Mouse (Mus musculus) neural tube, embryonic 15.5 days (tissue): ENCODE measurements around the gene Tada2b. TPM values are rescaled to one million over a fixed set of nuclear protein-coding genes. Genes with fewer than 3 reads are reported as not detected.

ENCODE experiments used
- ATAC-seq: fragments of 200-750 bp; cut with Nextera tagmentation; 2 replicates; pipeline ENCODE4 v1.8.0; 2017; ENCODE audit warnings: mild to moderate bottlenecking, moderate TSS enrichment, moderate library complexity; ENCODE audit not compliant: low FRiP score
- H3K27ac ChIP-seq: fragments of 300-500 bp; sonication (generic); replicated peaks from 2 replicates; pipeline ENCODE4 v1.5.1; 2015; ENCODE audit warnings: mild to moderate bottlenecking, inconsistent platforms
- H3K27me3 ChIP-seq: fragments of 300-500 bp; sonication (generic); replicated peaks from 2 replicates; pipeline ENCODE4 v1.6.1; 2015; ENCODE audit warnings: inconsistent platforms
- H3K36me3 ChIP-seq: fragments of 300-500 bp; sonication (generic); 2 replicates; pipeline ENCODE4 v1.6.1; 2015; ENCODE audit warnings: inconsistent platforms
- H3K4me1 ChIP-seq: fragments of 300-500 bp; sonication (generic); 2 replicates; pipeline ENCODE4 v1.6.1; 2015; ENCODE audit warnings: inconsistent platforms
- H3K4me2 ChIP-seq: fragments of 300-500 bp; sonication (generic); 2 replicates; pipeline ENCODE4 v1.6.1; 2015; ENCODE audit warnings: inconsistent platforms, mild to moderate bottlenecking, moderate library complexity
- H3K4me3 ChIP-seq: fragments of 300-500 bp; sonication (generic); replicated peaks from 2 replicates; pipeline ENCODE4 v1.5.1; 2015; ENCODE audit warnings: mild to moderate bottlenecking, inconsistent platforms
- H3K9ac ChIP-seq: fragments of 300-500 bp; sonication (generic); replicated peaks from 2 replicates; pipeline ENCODE4 v1.6.1; 2015; ENCODE audit warnings: mild to moderate bottlenecking, inconsistent platforms
- H3K9me3 ChIP-seq: fragments of 300-500 bp; sonication (generic); replicated peaks from 2 replicates; pipeline ENCODE4 v1.6.1; 2016; ENCODE audit warnings: inconsistent platforms
- WGBS: fragments of 180-500 bp; shearing (Covaris S2); methylation state at CpG from one replicate; pipeline ENCODE4 v1.1.7; 2015; ENCODE audit warnings: mixed read lengths; 5-methylcytosine and 5-hydroxymethylcytosine counted together
- polyA plus RNA-seq: library from polyadenylated mRNA; unstranded; fragments of >200 nt; fragmentation: Nextera tagmentation; extraction: Ambion mirVana; gene quantifications from 2 replicates; pipeline ENCODE4 v1.2.1, GENCODE M21; 2015

The Tada2b gene
- polyA plus RNA-seq = 2.8 and 2.9 TPM in 2 replicates

DNA sequence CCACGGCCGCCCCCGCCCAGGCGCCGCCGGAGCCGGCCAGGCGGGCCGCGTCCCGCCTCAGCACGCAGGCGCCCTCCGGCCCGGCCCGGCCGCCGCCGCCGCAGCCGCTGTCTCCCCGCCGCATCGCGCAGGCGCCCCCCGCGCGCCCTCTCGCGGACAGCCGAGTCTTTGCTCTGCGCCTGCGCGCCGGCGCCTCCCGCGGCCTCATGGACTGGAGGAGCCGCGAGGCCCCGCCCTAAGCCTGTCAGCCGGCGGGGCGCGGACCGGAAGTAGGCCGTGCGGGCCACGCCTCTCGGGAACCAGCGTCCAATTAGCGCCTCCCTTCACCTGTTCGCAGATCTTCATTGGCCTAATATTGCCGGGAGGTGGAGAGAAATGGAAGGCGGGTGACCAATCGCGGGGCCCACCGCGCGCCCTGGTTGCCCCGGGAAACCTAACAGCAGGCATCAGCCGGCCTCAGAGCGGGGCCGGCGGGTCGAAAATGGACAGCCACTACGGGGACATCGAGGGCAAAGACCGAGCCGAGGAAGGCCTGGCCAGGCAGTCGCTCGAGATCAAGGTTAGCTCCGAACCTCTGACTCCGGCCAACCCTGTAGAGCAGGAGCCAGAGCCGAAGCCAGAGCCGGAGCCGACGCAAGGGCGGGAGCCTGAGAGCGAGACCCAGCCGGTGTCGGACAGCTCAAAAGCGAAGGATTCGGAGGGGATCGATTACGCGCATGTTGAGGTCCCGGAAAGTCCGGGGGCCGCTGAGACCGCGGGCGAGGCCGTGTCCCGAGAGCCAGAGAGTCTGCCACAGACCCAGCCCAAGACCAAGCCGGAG is at the start of gene Tada2b, which contains the start of gene Ccdc96:
Gene Tada2b (minus strand): TSS at position 115 of the 820 bp plus-strand sequence.
Gene Ccdc96 (plus strand): TSS at position 418 of the 820 bp plus-strand sequence.
- WGBS = under 1% methylated on average over 73 of the region's 97 CpGs

DNA sequence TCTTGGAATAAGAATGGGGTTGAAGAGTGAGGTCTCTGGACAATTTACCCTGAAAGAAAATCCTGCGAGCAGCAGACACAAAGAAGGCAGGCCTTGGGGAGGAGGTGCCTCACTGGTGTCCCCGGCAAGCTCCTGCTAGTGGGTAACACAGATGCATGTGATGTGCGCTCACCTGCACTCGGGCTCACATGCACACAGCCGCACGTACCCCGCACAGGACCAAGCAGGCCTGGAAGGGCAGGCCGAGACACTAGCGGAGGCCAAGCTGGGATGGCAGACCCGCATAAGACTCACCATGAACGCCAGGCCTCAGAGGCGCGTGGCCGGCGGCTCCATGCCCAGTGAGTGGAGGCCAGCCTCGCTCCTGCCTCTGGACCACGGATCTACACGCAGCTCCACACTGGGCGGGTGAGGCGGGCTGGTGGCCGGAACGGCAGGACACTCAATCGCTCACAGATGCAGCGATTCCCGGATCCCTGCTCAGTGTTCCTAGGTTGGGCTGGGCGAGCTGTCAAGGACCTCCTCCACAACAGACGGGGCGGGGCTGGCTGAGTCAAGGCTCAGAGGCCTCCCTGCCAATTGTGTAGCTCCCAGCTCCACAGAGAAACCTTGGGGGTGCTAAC is 46.2 kb upstream of the Tada2b start:
- H3K9me3 ChIP-seq = no peaks in the 10 kb centered on the region
- under 1% methylated on average over 28 of the region's 28 CpGs for WGBS
- H3K27me3 ChIP-seq = no peaks in the 10 kb centered on the region
- peak overlapping the region; percentile 97 for H3K9ac ChIP-seq
- ATAC-seq = peak; percentile 97
- peak overlapping the region; percentile 97 for H3K4me3 ChIP-seq
- peak overlapping the region; percentile 90 for H3K27ac ChIP-seq
- peaks cover 46% of the 10 kb centered on the region for H3K4me1 ChIP-seq
- H3K4me2 ChIP-seq = peak overlapping the region; percentile 82
- no peaks in the 10 kb centered on the region for H3K36me3 ChIP-seq

More for the DNA sequence above, at the start of gene Tada2b, which contains the start of gene Ccdc96:
- Histone ChIP-seq H3K4me2 (peak within 1 kb of the TSS; percentile 92), H3K36me3 (0 out of 2 replicates have a peak, but pooled peaks cover 3% of the 10 kb centered on the region), H3K4me1 (peaks cover 55% of the 10 kb centered on the region), H3K27ac (peak within 1 kb of the TSS; percentile 76), H3K27me3 (no peaks in the 10 kb centered on the region), H3K4me3 (peak within 1 kb of the TSS; percentile 62), H3K9ac (peak within 1 kb of the TSS; percentile 67), H3K9me3 (no peaks in the 10 kb centered on the region)
- ATAC-seq = peak; percentile 99

DNA sequence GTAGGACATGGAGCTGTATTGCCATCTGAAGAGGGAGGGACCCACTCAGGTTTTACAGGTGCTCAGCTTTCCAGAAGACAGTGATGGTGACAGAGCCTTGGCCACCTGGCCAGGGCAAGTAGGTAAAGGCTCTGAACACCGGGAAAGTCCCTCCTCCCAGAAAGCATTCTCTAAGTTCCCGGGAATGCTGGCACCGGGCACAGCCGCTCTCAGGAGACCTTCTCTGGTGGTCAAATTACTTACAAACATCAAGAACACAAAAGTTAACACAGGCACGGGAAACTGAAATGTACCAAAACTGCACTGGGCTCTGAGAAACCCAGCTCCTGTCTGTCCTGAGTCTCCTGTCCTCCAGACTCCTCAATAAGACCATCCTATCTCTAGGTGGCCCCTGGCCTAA is 45.6 kb upstream of the Tada2b start:
- Histone ChIP-seq H3K27ac (peak overlapping the region; percentile 90), H3K4me2 (peak overlapping the region; percentile 82), H3K4me1 (peaks cover 46% of the 10 kb centered on the region), H3K9ac (peak overlapping the region; percentile 97), H3K27me3 (no peaks in the 10 kb centered on the region), H3K4me3 (peak overlapping the region; percentile 97), H3K9me3 (no peaks in the 10 kb centered on the region), H3K36me3 (no peaks in the 10 kb centered on the region)
- 15% methylated on average over 5 of the region's 5 CpGs for WGBS
- ATAC-seq = 0 out of 2 replicates have a peak, but pooled peaks have one; percentile 2

GRCm38 (mm10) chr5:36526921-36527320 is 42.8 kb upstream of the Tada2b start:
- H3K4me3 ChIP-seq = no peak overlapping the region
- no peaks in the 10 kb centered on the region for H3K27me3 ChIP-seq
- H3K36me3 ChIP-seq = peaks cover 4% of the 10 kb centered on the region
- ATAC-seq = no peak
- no peak overlapping the region for H3K27ac ChIP-seq
- H3K9me3 ChIP-seq = no peaks in the 10 kb centered on the region
- H3K4me2 ChIP-seq = no peak overlapping the region
- WGBS = 88% methylated on average over 2 of the region's 2 CpGs
- peaks cover 46% of the 10 kb centered on the region for H3K4me1 ChIP-seq
- H3K9ac ChIP-seq = 0 out of 2 replicates have a peak overlapping the region, but pooled peaks have one; percentile 20

- no peak for ATAC-seq
- WGBS = 87% methylated on average over 5 of the region's 5 CpGs
- Histone ChIP-seq H3K4me2 (no peak overlapping the region), H3K36me3 (peaks cover 11% of the 10 kb centered on the region), H3K9me3 (no peaks in the 10 kb centered on the region), H3K4me3 (no peak overlapping the region), H3K4me1 (peaks cover 46% of the 10 kb centered on the region), H3K27ac (no peak overlapping the region), H3K27me3 (no peaks in the 10 kb centered on the region), H3K9ac (no peak overlapping the region)
These were observed 42.2 kb upstream of the Tada2b start for GRCm38 (mm10) chr5:36526274-36526673.

GRCm38 (mm10) chr5:36525216-36525615 is 41.1 kb upstream of the Tada2b start:
- no peaks in the 10 kb centered on the region for H3K9me3 ChIP-seq
- no peak overlapping the region for H3K4me3 ChIP-seq
- H3K36me3 ChIP-seq = peaks cover 19% of the 10 kb centered on the region
- WGBS = 76% methylated on average over 2 of the region's 2 CpGs
- no peak overlapping the region for H3K27ac ChIP-seq
- H3K9ac ChIP-seq = no peak overlapping the region
- ATAC-seq = no peak
- H3K27me3 ChIP-seq = no peaks in the 10 kb centered on the region
- no peak overlapping the region for H3K4me2 ChIP-seq
- H3K4me1 ChIP-seq = peaks cover 38% of the 10 kb centered on the region

DNA sequence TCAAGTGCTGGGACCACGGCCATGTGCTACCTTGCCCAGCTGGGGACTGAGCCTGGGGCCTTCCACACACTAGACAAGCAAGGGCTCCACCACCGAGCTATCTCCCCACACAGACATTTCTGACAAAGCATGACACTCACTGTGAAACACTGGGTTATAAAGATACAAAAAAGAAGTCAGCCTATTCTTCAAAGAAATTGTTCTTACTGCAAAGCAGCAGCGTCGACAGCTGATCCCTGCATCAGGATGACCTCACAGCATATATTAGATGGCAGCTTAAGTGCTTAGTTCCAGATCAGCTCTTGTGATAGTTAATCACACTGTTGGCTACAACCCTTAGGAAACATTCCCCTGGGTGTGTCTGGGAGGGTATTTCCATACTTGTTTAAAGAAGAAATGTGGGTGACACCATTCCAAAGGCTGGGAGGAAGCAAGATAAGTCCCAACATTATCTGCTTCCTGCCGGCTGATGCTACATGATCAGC is 39.2 kb upstream of the Tada2b start:
- Histone ChIP-seq H3K9ac (no peak overlapping the region), H3K4me1 (peaks cover 23% of the 10 kb centered on the region), H3K4me3 (no peak overlapping the region), H3K27ac (no peak overlapping the region), H3K9me3 (no peaks in the 10 kb centered on the region), H3K27me3 (no peaks in the 10 kb centered on the region), H3K36me3 (peaks cover 36% of the 10 kb centered on the region), H3K4me2 (no peak overlapping the region)
- WGBS = 86% methylated on average over 5 of the region's 5 CpGs
- no peak for ATAC-seq

DNA sequence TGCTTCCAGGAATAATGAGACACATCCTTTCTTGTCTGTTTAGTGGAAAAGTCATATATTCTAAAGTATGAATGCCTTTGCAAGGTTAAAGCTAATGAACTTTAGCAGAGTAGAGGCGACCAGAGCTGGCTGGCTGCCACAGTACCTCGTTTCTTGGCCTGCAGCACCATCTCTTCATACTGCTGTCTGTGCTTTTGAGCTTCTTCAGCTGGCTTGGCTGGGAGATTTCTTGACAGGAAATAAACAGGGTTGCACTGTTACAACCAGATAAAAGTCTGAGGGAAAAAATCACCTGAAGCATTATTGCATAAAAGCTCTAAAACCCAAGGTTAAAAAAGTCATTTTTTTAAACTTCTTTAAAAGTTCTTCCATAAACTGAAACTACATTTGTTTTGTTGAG is 38.7 kb upstream of the Tada2b start:
- no peak for ATAC-seq
- no peak overlapping the region for H3K9ac ChIP-seq
- no peak overlapping the region for H3K27ac ChIP-seq
- H3K4me3 ChIP-seq = no peak overlapping the region
- H3K4me2 ChIP-seq = no peak overlapping the region
- peaks cover 41% of the 10 kb centered on the region for H3K36me3 ChIP-seq
- no peaks in the 10 kb centered on the region for H3K27me3 ChIP-seq
- peaks cover 19% of the 10 kb centered on the region for H3K4me1 ChIP-seq
- 66% methylated on average over 2 of the region's 2 CpGs for WGBS
- no peaks in the 10 kb centered on the region for H3K9me3 ChIP-seq

DNA sequence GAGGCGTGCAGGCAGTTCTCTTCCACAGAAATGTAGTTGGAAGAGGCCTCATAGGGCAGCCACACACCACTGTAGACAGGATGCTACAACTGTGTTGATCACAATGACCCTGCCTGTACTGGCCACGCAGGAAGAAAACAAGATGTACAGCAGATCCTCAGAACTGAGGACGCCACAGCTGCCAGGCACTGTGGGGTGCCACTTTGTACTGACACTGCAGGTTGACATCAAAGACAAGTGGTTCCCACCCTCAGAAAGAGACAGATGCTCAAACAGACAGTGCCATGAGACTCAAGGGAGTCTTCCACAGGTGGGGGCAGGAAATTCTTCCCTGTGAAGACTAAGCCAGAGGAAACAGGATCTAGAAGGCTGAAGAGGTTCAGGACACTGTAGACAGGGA is 35.7 kb upstream of the Tada2b start:
- H3K36me3 ChIP-seq = peaks cover 70% of the 10 kb centered on the region
- 74% methylated on average over 3 of the region's 3 CpGs for WGBS

GRCm38 (mm10) chr5:36517596-36517995 is 33.5 kb upstream of the Tada2b start:
- H3K4me1 ChIP-seq = no peaks in the 10 kb centered on the region
- peaks cover 81% of the 10 kb centered on the region for H3K36me3 ChIP-seq
- H3K4me2 ChIP-seq = no peak overlapping the region
- 82% methylated on average over 3 of the region's 3 CpGs for WGBS
- H3K27me3 ChIP-seq = no peaks in the 10 kb centered on the region
- H3K9ac ChIP-seq = no peak overlapping the region
- H3K4me3 ChIP-seq = no peak overlapping the region
- no peak overlapping the region for H3K27ac ChIP-seq
- no peaks in the 10 kb centered on the region for H3K9me3 ChIP-seq
- no peak for ATAC-seq

More for the DNA sequence above, 35.7 kb upstream of the Tada2b start:
- 0 out of 2 replicates have a peak overlapping the region, but pooled peaks have one; percentile 9 for H3K27ac ChIP-seq
- H3K4me3 ChIP-seq = no peak overlapping the region
- no peak overlapping the region for H3K9ac ChIP-seq
- no peaks in the 10 kb centered on the region for H3K9me3 ChIP-seq
- no peak for ATAC-seq
- H3K4me2 ChIP-seq = no peak overlapping the region
- H3K4me1 ChIP-seq = no peaks in the 10 kb centered on the region
- no peaks in the 10 kb centered on the region for H3K27me3 ChIP-seq

GRCm38 (mm10) chr5:36515558-36515957 is 31.5 kb upstream of the Tada2b start:
- Histone ChIP-seq H3K36me3 (peaks cover 89% of the 10 kb centered on the region), H3K27ac (no peak overlapping the region), H3K4me2 (no peak overlapping the region), H3K4me3 (no peak overlapping the region), H3K9me3 (no peaks in the 10 kb centered on the region), H3K9ac (no peak overlapping the region), H3K4me1 (no peaks in the 10 kb centered on the region), H3K27me3 (no peaks in the 10 kb centered on the region)
- ATAC-seq = no peak
- 91% methylated on average over 5 of the region's 5 CpGs for WGBS
